Mouse (Mus musculus) kidney, embryonic 15.5 days (tissue): ENCODE measurements at regions not wholly inside any gene's neighbourhood (a gene's known extent, or its start where the extent isn't known, plus 50 kb on each side); places are given as distances from the start of the nearest gene placed in this dataset.

ENCODE experiments used
- ATAC-seq: fragments of 200-750 bp; cut with Nextera tagmentation; replicated peaks from 2 replicates; pipeline ENCODE4 v1.8.0; 2017; ENCODE audit warnings: moderate TSS enrichment; ENCODE audit not compliant: low FRiP score
- H3K27ac ChIP-seq: fragments of 300-500 bp; sonication (generic); 2 replicates; pipeline ENCODE4 v1.5.1; 2015; ENCODE audit warnings: mild to moderate bottlenecking, inconsistent platforms
- H3K27me3 ChIP-seq: fragments of 300-500 bp; sonication (generic); 2 replicates; pipeline ENCODE4 v1.6.1; 2015; ENCODE audit warnings: inconsistent platforms
- H3K36me3 ChIP-seq: fragments of 300-500 bp; sonication (generic); 2 replicates; pipeline ENCODE4 v1.6.1; 2015; ENCODE audit warnings: inconsistent platforms
- H3K4me1 ChIP-seq: fragments of 300-500 bp; sonication (generic); 2 replicates; pipeline ENCODE4 v1.6.1; 2015; ENCODE audit warnings: inconsistent platforms
- H3K4me2 ChIP-seq: fragments of 300-500 bp; sonication (generic); 2 replicates; pipeline ENCODE4 v1.6.1; 2015; ENCODE audit warnings: moderate library complexity, mild to moderate bottlenecking, inconsistent platforms
- H3K4me3 ChIP-seq: fragments of 300-500 bp; sonication (generic); replicated peaks from 2 replicates; pipeline ENCODE4 v1.5.1; 2015; ENCODE audit warnings: mild to moderate bottlenecking, inconsistent platforms
- H3K9ac ChIP-seq: fragments of 300-500 bp; sonication (generic); 2 replicates; pipeline ENCODE4 v1.6.1; 2015; ENCODE audit warnings: mild to moderate bottlenecking, inconsistent platforms
- H3K9me3 ChIP-seq: fragments of 300-500 bp; sonication (generic); replicated peaks from 2 replicates; pipeline ENCODE4 v1.6.1; 2016; ENCODE audit warnings: inconsistent platforms
- WGBS: fragments of 180-500 bp; shearing (Covaris S2); methylation state at CpG from one replicate; pipeline ENCODE4 v1.1.7; 2015; ENCODE audit warnings: mixed read lengths; 5-methylcytosine and 5-hydroxymethylcytosine counted together

GRCm38 (mm10) chr4:7452678-7453077, 786.2 kb downstream of the Car8 start:
- no peaks in the 10 kb centered on the region for H3K4me1 ChIP-seq
- WGBS, result 80% methylated on average over 3 of the region's 3 CpGs
- no peak overlapping the region for H3K4me3 ChIP-seq
- H3K9ac ChIP-seq, result no peak overlapping the region
- H3K9me3 ChIP-seq, result no peaks in the 10 kb centered on the region
- H3K4me2 ChIP-seq, result no peak overlapping the region
- H3K36me3 ChIP-seq, result no peaks in the 10 kb centered on the region
- no peak overlapping the region for H3K27ac ChIP-seq
- no peak for ATAC-seq
- no peaks in the 10 kb centered on the region for H3K27me3 ChIP-seq

- no peak overlapping the region for H3K27ac ChIP-seq
- H3K27me3 ChIP-seq, result no peaks in the 10 kb centered on the region
- no peak for ATAC-seq
- H3K4me2 ChIP-seq, result no peak overlapping the region
- H3K4me1 ChIP-seq, result no peaks in the 10 kb centered on the region
- H3K9me3 ChIP-seq, result no peaks in the 10 kb centered on the region
- 79% methylated on average over 1 of the region's 1 CpGs for WGBS
- H3K36me3 ChIP-seq, result no peaks in the 10 kb centered on the region
- no peak overlapping the region for H3K4me3 ChIP-seq
- H3K9ac ChIP-seq, result no peak overlapping the region
Measured at GRCm38 (mm10) chr4:7450991-7451390, 787.9 kb downstream of the Car8 start.

- no peaks in the 10 kb centered on the region for H3K4me1 ChIP-seq
- H3K27me3 ChIP-seq, result no peaks in the 10 kb centered on the region
- H3K9ac ChIP-seq, result no peak overlapping the region
- WGBS, result 89% methylated on average over 3 of the region's 3 CpGs
- no peak overlapping the region for H3K4me3 ChIP-seq
- no peak overlapping the region for H3K4me2 ChIP-seq
- H3K27ac ChIP-seq, result no peak overlapping the region
- no peak for ATAC-seq
- no peaks in the 10 kb centered on the region for H3K9me3 ChIP-seq
- H3K36me3 ChIP-seq, result no peaks in the 10 kb centered on the region
Measured at GRCm38 (mm10) chr4:7429308-7429707, 809.5 kb downstream of the Car8 start.

DNA sequence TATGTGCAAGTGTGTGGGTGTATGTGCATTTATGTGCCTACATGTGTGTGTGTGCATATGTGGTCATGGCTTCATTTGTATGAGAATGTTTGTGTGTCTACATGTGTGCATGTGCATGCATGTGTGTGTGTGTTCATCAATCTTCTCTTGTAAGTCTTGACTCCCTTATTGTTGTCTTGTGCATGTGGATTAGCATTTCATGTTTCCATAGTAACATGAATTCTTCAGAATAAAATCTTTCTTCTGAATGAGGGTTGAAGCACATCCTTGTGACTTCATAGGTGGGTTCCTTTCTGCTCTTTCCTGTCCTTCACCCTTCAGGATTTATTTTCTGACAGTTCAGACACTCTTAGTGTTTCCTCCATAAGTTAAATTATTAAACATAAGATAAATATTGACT, 814.8 kb downstream of the Car8 start:
- H3K9me3 ChIP-seq, result no peaks in the 10 kb centered on the region
- H3K4me1 ChIP-seq, result no peaks in the 10 kb centered on the region
- H3K9ac ChIP-seq, result no peak overlapping the region
- H3K4me3 ChIP-seq, result no peak overlapping the region
- no peaks in the 10 kb centered on the region for H3K36me3 ChIP-seq
- ATAC-seq, result no peak
- no peak overlapping the region for H3K4me2 ChIP-seq
- no peak overlapping the region for H3K27ac ChIP-seq
- no peaks in the 10 kb centered on the region for H3K27me3 ChIP-seq

DNA sequence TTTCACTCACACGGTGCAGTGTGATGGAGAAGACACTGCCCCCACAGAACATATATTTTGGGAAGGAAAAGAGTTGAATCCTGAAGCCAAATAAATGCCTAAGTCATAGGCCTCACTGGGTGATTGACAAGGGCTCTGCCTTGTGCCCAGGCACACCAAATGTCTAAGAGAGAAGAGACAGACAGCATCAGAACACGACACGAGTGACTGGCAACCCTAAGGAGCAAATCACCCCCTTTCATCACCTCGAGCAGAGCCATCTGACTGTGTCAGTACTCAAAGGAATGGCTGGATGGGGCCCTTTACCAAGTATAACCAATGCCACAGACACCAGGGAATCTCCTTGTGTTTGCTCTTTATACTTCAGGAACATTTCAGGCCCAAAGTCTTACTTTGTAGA, 815.6 kb downstream of the Car8 start:
- Histone ChIP-seq H3K9ac (no peak overlapping the region), H3K9me3 (no peaks in the 10 kb centered on the region), H3K27me3 (no peaks in the 10 kb centered on the region), H3K36me3 (no peaks in the 10 kb centered on the region), H3K4me2 (no peak overlapping the region), H3K4me3 (no peak overlapping the region), H3K4me1 (no peaks in the 10 kb centered on the region), H3K27ac (no peak overlapping the region)
- 63% methylated on average over 4 of the region's 4 CpGs for WGBS
- ATAC-seq, result no peak

DNA sequence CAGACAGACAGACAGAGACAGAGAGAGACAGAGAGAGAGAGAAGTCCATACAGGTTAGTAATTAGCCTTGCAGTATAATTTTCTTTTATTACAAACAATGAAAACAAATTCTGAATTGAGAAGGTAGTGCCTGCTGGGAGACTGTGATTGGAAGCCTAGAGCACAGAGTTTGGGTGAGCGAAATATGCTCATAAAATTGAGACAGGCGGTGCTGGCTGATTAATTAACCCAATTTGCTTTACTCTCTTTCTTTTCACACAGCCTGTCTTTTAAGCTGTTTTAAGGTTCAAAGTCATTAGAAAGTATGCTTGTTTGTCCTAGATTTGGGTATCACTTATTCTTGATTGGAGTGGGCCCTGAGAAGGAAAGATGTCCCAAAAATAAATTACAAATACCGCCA, 816.1 kb downstream of the Car8 start:
- H3K4me1 ChIP-seq, result no peaks in the 10 kb centered on the region

DNA sequence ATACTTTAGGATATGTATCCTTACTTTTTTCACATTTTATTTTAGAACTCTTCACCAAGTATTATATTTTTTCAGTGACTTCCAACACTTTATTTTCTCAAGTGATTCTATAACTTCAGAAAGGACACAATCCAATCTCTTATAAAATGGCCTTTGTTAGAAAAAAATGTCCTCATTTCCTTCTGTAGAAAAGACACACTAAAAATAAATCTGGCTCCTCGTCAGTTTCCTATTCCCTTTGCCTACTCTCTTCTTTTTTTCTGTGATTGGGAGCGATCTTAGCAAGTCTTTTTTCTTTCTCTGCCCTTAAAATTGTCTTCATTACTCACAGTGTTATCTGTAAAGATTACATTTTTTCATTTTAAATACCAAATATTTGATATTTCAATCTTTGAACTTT, 824.5 kb downstream of the Car8 start:
- H3K4me3 ChIP-seq, result no peak overlapping the region
- no peak overlapping the region for H3K9ac ChIP-seq
- no peak for ATAC-seq
- no peaks in the 10 kb centered on the region for H3K27me3 ChIP-seq
- no peaks in the 10 kb centered on the region for H3K9me3 ChIP-seq
- no peak overlapping the region for H3K27ac ChIP-seq
- WGBS, result 68% methylated on average over 2 of the region's 2 CpGs
- H3K4me1 ChIP-seq, result no peaks in the 10 kb centered on the region
- H3K4me2 ChIP-seq, result no peak overlapping the region
- H3K36me3 ChIP-seq, result no peaks in the 10 kb centered on the region

More for the DNA sequence above, 816.1 kb downstream of the Car8 start:
- Histone ChIP-seq H3K9ac (no peak overlapping the region), H3K36me3 (no peaks in the 10 kb centered on the region), H3K4me3 (no peak overlapping the region), H3K27me3 (no peaks in the 10 kb centered on the region), H3K4me2 (no peak overlapping the region), H3K27ac (no peak overlapping the region), H3K9me3 (no peaks in the 10 kb centered on the region)
- 70% methylated on average over 3 of the region's 3 CpGs for WGBS
- ATAC-seq, result no peak

DNA sequence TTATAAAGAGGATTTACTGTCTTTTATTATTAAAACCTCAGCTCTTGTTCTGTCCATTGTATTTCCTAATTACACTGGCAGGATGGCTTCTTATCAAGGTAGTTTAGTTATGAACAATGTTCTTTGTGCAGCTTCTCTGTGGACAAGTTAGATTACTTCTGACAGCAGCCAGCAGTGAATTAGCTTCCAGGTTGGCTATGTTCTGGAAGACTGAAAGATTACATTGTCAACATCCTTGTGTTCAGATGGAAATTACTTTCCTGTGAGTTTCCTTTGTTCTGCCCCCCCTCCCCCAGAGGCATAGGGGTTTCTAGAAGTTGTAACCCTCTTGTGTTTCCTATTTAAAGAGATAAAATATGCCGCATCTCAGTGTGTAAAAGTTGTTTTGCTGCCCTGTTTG, 846.1 kb downstream of the Car8 start:
- no peak overlapping the region for H3K9ac ChIP-seq
- H3K9me3 ChIP-seq, result no peaks in the 10 kb centered on the region
- no peak overlapping the region for H3K27ac ChIP-seq
- no peak overlapping the region for H3K4me3 ChIP-seq
- no peaks in the 10 kb centered on the region for H3K4me1 ChIP-seq
- H3K36me3 ChIP-seq, result no peaks in the 10 kb centered on the region
- H3K4me2 ChIP-seq, result no peak overlapping the region
- ATAC-seq, result no peak
- H3K27me3 ChIP-seq, result no peaks in the 10 kb centered on the region
- WGBS, result 67% methylated on average over 1 of the region's 1 CpGs

DNA sequence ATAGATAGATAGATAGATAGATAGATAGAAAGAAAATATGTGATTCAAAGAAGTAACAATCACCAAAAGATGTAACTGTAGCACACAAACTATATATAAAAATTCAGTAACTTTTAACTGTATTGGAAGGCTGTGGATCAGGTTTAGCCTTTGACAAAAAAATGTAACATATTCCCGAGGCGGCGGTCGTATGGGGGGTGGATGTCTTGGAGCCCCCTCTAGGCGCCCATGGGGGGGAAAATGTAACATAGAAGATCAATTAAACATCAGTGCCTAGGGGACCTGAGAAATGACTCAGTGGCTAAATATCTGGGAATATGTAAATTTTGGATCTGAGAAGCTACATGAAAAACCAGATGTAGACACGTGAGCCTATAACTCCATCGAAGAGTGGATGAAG, 847.2 kb downstream of the Car8 start:
- no peaks in the 10 kb centered on the region for H3K4me1 ChIP-seq
- WGBS, result 83% methylated on average over 7 of the region's 7 CpGs
- H3K27ac ChIP-seq, result no peak overlapping the region
- H3K36me3 ChIP-seq, result no peaks in the 10 kb centered on the region
- no peaks in the 10 kb centered on the region for H3K9me3 ChIP-seq
- H3K4me3 ChIP-seq, result no peak overlapping the region
- ATAC-seq, result no peak
- no peaks in the 10 kb centered on the region for H3K27me3 ChIP-seq
- H3K9ac ChIP-seq, result no peak overlapping the region
- H3K4me2 ChIP-seq, result no peak overlapping the region

GRCm38 (mm10) chr4:7385069-7385468, 853.8 kb downstream of the Car8 start:
- H3K4me1 ChIP-seq, result no peaks in the 10 kb centered on the region
- no peaks in the 10 kb centered on the region for H3K27me3 ChIP-seq
- H3K9ac ChIP-seq, result no peak overlapping the region
- H3K9me3 ChIP-seq, result no peaks in the 10 kb centered on the region
- no peaks in the 10 kb centered on the region for H3K36me3 ChIP-seq
- no peak overlapping the region for H3K27ac ChIP-seq
- H3K4me3 ChIP-seq, result no peak overlapping the region
- no peak overlapping the region for H3K4me2 ChIP-seq
- ATAC-seq, result no peak

GRCm38 (mm10) chr4:7379996-7380395, 858.8 kb downstream of the Car8 start:
- Histone ChIP-seq H3K4me3 (no peak overlapping the region), H3K9me3 (no peaks in the 10 kb centered on the region), H3K36me3 (no peaks in the 10 kb centered on the region), H3K4me1 (no peaks in the 10 kb centered on the region), H3K27me3 (no peaks in the 10 kb centered on the region), H3K4me2 (no peak overlapping the region), H3K9ac (no peak overlapping the region), H3K27ac (no peak overlapping the region)
- WGBS, result 49% methylated on average over 2 of the region's 2 CpGs
- no peak for ATAC-seq

GRCm38 (mm10) chr4:7364238-7365040, 874.4 kb downstream of the Car8 start:
- H3K4me2 ChIP-seq, result no peak overlapping the region
- no peaks in the 10 kb centered on the region for H3K27me3 ChIP-seq
- H3K4me1 ChIP-seq, result no peaks in the 10 kb centered on the region
- no peak overlapping the region for H3K9ac ChIP-seq
- 84% methylated on average over 3 of the region's 3 CpGs for WGBS
- H3K9me3 ChIP-seq, result no peaks in the 10 kb centered on the region
- no peak overlapping the region for H3K4me3 ChIP-seq
- ATAC-seq, result no peak
- no peak overlapping the region for H3K27ac ChIP-seq
- H3K36me3 ChIP-seq, result no peaks in the 10 kb centered on the region

DNA sequence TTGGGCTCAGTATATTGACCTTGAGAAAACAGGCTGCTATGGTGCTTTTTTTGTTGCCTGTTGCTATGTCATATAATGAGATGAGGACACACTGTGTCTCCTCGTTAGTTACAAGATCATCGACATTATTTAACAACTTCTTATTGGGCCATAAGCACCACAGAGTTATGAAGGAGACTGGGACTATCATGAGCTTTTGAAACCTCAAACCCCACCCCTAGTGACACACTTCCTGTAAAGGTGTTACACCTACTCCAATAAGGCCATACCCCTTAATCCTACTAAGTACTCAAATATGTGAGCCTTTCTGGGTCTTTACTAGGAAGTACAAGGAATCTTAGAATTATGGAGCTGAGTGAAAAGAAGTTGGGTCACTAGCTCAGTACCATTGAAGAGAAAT, 875.3 kb downstream of the Car8 start:
- Histone ChIP-seq H3K4me3 (no peak overlapping the region), H3K9me3 (no peaks in the 10 kb centered on the region), H3K4me2 (no peak overlapping the region), H3K4me1 (no peaks in the 10 kb centered on the region), H3K27me3 (no peaks in the 10 kb centered on the region), H3K36me3 (no peaks in the 10 kb centered on the region), H3K27ac (no peak overlapping the region), H3K9ac (no peak overlapping the region)
- WGBS, result 86% methylated on average over 2 of the region's 2 CpGs
- no peak for ATAC-seq
